Mouse (Mus musculus): ENCODE data around the gene Fam243. TPM values are rescaled to one million over a fixed set of nuclear protein-coding genes. Genes with fewer than 3 reads are reported as not detected.

The Fam243 gene
- total RNA-seq (2022), result under 1 TPM; 0.24 to 0.86 (median 0.42) TPM

DNA sequence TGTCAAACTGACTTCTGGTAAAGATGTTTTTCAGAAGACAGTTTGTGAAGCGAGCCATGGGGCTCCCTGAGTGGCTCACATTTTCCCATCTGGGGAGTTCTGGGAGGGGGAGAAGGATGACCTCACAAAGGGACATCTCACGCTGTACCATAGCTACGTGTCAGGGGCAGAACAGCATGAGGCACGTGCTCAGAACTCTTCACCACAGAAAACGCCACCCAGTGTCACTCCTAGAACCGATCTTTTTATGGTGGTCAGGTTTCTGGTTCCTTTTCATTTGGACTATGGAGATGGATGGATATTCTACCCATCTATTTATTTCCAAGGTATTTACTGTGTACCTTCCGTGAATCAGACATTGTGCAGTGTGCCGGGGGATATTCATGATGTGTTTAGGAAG, at the start of gene Fam243:
Fam243 (minus strand) TSS at position 101 of the 400 bp plus-strand sequence.
- no peak for DNase-seq (ENCODE audit: low spot score)

DNA sequence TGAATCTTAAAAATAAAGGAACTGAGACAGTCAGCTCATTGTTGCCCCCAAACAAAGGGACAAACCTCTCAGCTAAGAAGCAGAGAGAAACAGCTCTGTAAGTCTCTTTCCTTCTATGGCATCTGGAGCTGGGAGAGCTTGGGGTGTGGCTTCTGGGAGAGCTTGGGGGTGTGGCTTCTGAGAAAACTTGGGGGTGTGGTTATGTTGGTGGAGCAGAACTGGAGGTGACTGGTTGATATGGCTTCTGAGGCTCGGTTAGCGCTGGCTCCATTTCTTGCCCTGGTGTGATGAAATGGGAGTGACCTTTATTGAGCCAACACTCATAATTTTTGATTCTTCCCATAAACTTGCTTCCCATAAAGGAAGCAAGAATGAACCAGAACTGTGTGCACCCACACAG, 48.0 kb upstream of the Fam243 start:
- no peak for DNase-seq (ENCODE audit: low spot score)

DNA sequence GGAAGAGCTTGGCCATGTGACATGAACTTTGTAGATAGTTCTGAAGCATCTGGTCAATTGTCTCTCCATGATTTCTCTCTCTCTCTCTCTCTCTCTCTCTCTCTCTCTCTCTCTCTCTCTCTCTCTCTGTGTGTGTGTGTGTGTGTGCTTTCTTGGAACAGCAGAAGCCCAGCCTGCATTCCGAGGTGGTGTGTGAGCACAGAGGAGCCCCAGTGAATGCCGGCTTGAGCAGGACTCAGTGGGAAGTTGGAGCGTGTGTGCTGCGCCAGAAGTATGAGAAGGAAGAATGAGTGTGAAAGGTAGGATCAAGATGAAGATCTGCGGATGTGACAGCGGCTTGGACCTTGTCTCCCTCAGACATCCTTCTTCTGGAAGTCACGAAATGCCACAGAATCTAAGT, 44.2 kb upstream of the Fam243 start:
- no peak for DNase-seq (ENCODE audit: low spot score)

DNA sequence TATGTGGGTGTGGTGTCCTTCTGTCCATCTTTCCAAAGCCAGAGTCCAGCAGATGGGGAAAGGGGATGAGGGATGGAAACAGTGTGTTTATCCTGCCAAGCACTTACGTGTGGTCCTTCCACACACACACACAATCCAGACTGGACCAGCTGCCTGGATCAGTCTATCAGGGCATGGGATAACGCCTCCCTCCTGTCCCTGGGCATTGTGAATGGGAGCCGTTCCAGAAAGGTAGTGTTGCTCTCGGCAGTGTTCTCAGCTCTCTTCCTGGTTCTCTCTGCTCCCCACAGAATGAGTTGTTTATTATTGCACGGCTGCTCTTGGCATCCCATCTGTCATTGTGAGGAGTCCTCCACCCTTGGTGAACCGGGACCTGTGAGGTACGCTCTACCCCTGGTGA, 39.5 kb upstream of the Fam243 start:
- no peak for DNase-seq (ENCODE audit: low spot score)

DNA sequence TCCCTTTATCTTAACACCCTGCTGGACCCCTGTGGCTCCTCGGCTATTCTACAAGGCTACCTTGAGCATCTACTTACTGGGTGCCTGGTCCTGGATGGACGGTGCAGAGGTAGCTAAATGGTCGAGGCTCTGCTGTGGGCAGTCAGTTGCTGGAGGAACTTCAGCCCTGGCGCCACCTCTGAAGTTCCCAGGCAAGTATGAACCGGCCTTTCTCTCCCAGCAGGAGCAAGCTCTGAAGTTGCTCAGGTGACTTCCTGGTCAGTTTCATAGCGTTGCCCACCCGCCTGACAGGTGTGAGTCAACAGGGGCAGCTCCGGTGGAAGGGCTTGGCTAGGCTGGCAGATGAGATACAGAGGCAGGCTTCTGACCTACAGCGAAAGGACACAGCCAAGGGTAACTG, 38.0 kb upstream of the Fam243 start, which contains the start of gene Kcne1:
Kcne1 (minus strand) TSS at position 240 of the 400 bp plus-strand sequence.
- no peak for DNase-seq (ENCODE audit: low spot score)

DNA sequence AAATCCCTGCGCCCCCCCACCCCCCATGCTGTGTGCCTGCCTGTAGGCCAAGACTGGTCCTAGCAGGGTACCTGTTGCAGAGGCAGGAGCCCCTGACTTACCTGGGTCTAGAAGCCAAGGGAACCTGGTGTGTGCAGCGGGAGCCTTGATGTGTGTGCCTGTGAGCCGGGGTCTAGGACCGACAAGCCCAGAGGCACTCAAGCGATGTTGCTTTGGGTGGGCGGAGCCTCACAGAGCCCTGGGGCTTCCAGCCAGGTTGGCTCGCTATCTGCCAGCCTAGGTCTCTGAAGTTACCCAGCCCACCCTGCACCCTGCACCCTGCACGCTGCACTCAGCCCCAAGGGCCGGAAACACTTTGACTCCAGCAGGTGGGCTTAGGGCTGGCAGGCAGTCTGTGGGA, 37.5 kb upstream of the Fam243 start:
- no peak for DNase-seq (ENCODE audit: low spot score)

- no peak for DNase-seq (ENCODE audit: low spot score)
These were observed 36.3 kb upstream of the Fam243 start for GRCm38 (mm10) chr16:92357566-92357965.

DNA sequence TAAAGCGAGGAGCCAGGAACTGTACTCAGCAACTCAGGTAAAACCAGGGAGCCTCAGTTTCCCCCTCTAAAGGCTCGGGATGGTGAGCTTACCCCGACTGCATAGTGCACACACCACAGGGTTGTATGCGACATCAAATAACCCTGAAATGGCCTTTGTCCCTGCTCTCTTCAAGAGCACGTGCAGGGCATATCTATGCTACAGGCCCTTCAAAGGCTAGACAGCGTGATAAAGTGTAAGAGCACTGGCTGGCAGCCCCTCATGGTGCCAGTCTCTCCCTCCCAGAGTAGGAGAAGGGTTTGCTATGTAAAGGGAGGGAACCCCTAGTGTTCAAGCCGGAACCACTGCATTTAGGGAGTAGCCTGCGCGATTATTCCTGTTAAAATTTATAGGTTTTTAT, 35.8 kb upstream of the Fam243 start:
- DNase-seq (ENCODE audit: low spot score), result no peak

DNA sequence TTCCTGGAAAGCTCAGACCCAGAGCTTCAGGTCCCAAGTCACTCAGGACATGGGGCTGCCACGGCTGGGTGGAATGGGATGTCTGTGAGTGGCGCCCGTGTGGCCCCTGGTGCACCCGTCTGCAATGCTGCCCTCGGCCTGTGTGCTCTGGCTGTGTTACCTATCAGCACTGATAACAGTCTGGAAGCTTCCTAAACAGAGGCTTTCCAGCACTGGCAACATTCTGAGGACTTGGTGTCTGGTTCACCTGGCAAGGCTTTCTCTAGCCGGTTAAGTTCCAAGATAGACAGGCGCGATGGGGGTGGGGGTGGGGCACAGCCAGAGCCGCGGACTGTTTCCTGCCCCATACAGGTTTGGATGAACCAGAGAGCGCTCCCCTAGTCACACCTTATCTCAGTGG, 34.7 kb upstream of the Fam243 start:
- DNase-seq (ENCODE audit: low spot score), result peak; percentile 21

GRCm38 (mm10) chr16:92355366-92355765, 34.1 kb upstream of the Fam243 start:
- DNase-seq (ENCODE audit: low spot score), result no peak

DNA sequence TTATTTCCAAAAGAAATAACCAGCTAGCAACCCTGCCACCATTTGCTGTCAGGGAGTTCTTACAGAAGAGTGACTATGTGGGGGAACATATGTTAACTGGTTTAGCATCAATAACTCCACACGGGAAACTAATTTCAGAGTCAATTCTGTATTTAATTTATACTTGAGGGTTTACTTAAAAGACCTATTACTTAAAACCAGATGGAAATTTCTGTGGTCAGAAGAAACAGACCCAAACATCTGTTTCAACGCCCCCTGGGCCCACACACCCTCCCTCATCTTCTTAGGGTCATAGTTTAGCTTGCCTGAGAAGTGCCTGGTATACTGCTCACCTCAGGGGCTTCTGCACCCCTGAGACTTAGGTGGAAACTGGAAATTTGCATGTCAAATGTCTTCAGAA, 32.7 kb upstream of the Fam243 start:
- no peak for DNase-seq (ENCODE audit: low spot score)

DNA sequence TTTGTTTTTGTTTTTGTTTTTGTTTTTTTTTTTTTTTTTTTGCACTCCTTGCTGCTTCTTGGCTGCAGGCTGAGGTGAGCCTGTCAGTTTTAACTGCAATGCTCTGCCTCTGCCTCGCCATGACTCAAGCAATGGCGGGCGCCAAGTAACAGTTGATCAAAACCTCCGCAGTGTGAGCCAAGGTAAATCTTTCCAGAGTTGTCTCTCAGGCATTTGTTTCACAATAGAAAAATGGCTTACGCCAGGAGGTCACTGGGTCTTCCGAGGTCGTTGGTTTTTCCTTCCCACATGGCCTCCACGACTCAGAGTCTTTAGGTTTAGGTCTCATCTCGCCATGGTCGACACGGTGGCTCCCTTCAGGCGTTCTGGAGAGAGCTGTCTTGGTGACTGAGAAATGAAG, 32.1 kb upstream of the Fam243 start:
- DNase-seq (ENCODE audit: low spot score), result no peak

DNA sequence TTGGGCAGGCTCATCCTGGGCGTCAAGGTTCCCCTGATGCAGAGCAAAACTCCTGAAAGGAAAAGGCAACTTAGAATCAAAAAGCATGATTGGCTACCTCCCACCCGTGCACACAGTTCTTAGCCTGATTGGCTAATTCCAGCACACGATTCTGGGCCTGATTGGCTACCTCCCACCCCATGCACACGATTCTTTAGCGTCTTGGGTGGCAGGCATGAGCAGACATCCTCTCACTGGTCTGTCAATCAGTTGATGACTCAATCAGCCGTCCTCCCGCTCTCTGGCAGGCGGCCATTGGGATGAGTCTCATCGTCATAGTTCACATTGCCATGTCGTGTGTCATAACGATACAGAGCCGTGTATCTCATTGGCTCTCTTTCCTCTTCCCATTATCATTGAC, 27.7 kb upstream of the Fam243 start:
- no peak for DNase-seq (ENCODE audit: low spot score)

DNA sequence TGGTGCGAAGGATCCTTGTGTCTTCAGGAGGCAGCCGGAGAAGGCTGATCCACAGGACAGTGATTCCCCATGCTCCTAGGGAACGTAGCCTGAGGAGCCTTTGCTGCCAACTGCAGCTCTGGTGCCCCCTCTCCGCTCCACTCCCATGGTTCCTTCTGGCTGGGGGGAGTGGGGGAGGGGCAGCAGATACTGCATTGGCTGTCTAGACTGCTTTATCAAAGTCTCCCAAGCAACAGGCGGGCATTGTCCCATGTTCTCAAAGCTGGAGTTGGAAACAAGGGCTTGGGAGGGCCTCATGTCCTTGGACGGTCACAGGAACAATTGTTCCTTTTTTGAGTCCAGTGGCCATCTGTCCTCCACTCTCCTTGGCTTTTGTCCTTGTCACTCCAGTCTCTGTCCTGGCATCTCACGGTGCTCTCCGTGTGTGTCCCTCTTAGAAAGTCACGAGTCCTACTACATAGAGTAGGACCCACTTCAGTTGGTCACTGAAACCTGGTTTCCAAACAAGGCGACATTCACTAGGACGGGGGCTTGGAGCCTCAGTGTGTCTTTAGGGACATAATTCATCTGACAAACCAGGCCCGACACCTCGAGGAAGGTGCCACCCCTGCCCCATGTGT, 25.2 kb upstream of the Fam243 start:
- peak; percentile 68 for DNase-seq (ENCODE audit: low spot score)

GRCm38 (mm10) chr16:92345177-92345576, 23.9 kb upstream of the Fam243 start:
- peak; percentile 82 for DNase-seq (ENCODE audit: low spot score)

GRCm38 (mm10) chr16:92340612-92341511, 19.6 kb upstream of the Fam243 start:
- DNase-seq (ENCODE audit: low spot score), result peak; percentile 36

DNA sequence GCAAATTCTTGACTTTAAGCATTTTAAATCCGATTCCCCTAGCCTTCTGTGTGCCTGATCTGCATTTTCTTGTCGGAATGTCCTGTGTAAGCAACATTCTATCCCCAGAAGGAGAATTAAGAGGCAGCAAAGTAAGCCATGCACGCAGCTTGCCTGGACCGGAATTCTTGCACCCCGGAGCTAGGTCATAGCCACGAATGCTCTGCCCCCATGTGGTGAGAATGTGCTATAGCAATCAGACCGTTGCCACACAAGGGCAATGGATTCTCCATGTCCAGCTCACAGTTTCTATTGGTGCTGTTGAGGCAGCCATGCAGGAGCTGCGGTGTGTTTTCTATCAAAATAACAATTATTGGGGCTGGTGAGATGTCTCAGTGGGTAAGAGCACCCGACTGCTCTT, 15.0 kb upstream of the Fam243 start:
- DNase-seq (ENCODE audit: low spot score), result peak; percentile 54

DNA sequence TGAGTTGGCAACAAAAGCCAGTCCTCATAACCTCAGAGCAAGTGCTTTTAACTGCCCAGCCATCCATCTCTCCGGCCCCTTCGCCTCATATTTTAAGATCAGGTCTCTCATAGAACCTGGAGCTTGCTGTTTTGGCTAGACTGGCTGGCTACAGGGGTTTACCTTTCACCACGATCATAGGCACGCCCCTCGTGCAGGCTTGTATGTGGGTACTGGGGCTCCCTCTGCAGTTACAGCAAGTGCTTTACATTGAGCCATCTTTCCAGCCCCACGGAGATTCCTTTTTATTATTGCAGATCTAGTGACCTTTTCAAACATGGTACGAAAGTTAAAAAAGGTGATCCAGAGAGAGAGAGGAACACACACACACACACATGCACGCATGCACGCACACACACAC, 13.4 kb upstream of the Fam243 start:
- DNase-seq (ENCODE audit: low spot score), result no peak

- no peak for DNase-seq (ENCODE audit: low spot score)
These were observed 9.7 kb upstream of the Fam243 start for GRCm38 (mm10) chr16:92330966-92331365.

- no peak for DNase-seq (ENCODE audit: low spot score)
These were observed 6.7 kb upstream of the Fam243 start for GRCm38 (mm10) chr16:92327911-92328310.

GRCm38 (mm10) chr16:92325062-92325406, 3.8 kb upstream of the Fam243 start:
- DNase-seq (ENCODE audit: low spot score), result no peak

- no peak for DNase-seq (ENCODE audit: low spot score)
These were observed 3.2 kb upstream of the Fam243 start for GRCm38 (mm10) chr16:92324309-92325061.
